Comparison of ENCODE assay signal across 8 mouse cellular contexts in the genomic region with DNA sequence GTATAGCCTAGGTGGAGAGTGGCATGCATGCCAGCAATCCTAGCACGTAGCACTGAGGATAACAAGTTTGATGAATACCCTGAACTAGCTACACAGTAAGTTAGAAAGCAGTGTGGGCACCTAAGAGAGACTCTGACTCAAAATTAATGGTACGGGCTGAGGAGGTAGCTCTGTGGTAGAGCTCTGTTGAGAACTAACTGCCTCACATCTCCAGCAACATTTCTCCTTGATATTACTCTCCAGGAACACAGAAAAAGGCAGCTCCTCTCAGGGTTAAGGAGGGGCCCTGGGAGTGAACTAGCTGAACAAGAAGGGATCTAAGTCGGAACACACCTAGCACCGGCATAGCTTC. TPM values are rescaled to one million over a fixed set of nuclear protein-coding genes. Genes with fewer than 3 reads are reported as not detected.
DNase-seq lines count a peak whose midpoint lies in the region; ATAC-seq and TF ChIP-seq lines count a peak whose summit lies in the region.

No protein-coding gene starts in this region.

- intact Hi-C loops in gastrocnemius, adult 2 months (cut with DNase I), result loop anchor here (2.0 to 5.0 kb wide), 4 partner anchors 24 to 185 kb away; a partner anchor contains a TSS
- intact Hi-C loops in gastrocnemius, postnatal 36 days (cut with DNase I), result loop anchor here (2.0 to 5.0 kb wide), 3 partner anchors 24 to 185 kb away; a partner anchor contains a TSS

- no peaks in the 10 kb centered on the region for H3K27me3 ChIP-seq in forebrain, embryonic 12.5 days
- no peaks in the 10 kb centered on the region for H3K27me3 ChIP-seq in liver, embryonic 14.5 days (ENCODE audit: control insufficient read depth, insufficient read depth, low read length)

- H3K4me1 ChIP-seq in forebrain, embryonic 12.5 days, result peaks cover 15% of the 10 kb centered on the region
- peaks cover 0 to 10% of the 10 kb centered on the region in 2 experiments for H3K4me1 ChIP-seq in liver, embryonic 14.5 days (replicated peaks; ENCODE audit: control insufficient read depth in 2 of 2, insufficient read depth in 2 of 2, low read length in 1 of 2)

- DNase-seq in gastrocnemius, adult 2 months, result no peak
- no peak for DNase-seq in gastrocnemius, postnatal 36 days
- DNase-seq in liver, embryonic 14.5 days (ENCODE audit: low read depth in 3 of 3, low spot score in 3 of 3), result no peak
- no peak for DNase-seq in ovary, adult 18-20 months (ENCODE audit: low spot score)
- DNase-seq in right cerebral cortex, adult 18-20 months, result no peak
- no peak for DNase-seq in cerebellum, adult 11 months

- TF ChIP-seq EP300 in liver, embryonic 14.5 days (IDR thresholded peaks at IDR 0.05; ENCODE audit: low read depth), result no peak

- H3K4me3 ChIP-seq in gastrocnemius, adult 2 months, result peak overlapping the region; percentile 85
- peak overlapping the region; percentile 91 for H3K4me3 ChIP-seq in forebrain, embryonic 12.5 days (replicated peaks)
- H3K4me3 ChIP-seq in liver, embryonic 14.5 days (ENCODE audit: insufficient read depth in 1 of 2, low read depth in 2 of 2, low read length in 2 of 2), result peak overlapping the region; percentile 50 to 85

- peak; percentile 10 for ATAC-seq in CD4-positive, CD25-positive, alpha-beta regulatory T cell, adult 4 months
- ATAC-seq in forebrain, embryonic 12.5 days (ENCODE audit: low FRiP score), result peak; percentile 18; the same call in 1 of the 2 replicates
- peak; percentile 19 for ATAC-seq in liver, embryonic 14.5 days (ENCODE audit: insufficient read depth)

- WGBS in forebrain, embryonic 12.5 days, result 44% methylated on average over 4 of the region's 4 CpGs
- 46% methylated on average over 4 of the region's 4 CpGs for WGBS in liver, embryonic 14.5 days (ENCODE audit: insufficient replicate concordance)

- peak overlapping the region; percentile 17; the same call in 1 of the 2 replicates for H3K9ac ChIP-seq in forebrain, embryonic 12.5 days
- peak overlapping the region; percentile 44 for H3K9ac ChIP-seq in liver, embryonic 14.5 days (replicated peaks)

- H3K9me3 ChIP-seq in forebrain, embryonic 12.5 days, result no peaks in the 10 kb centered on the region
- no peaks in the 10 kb centered on the region for H3K9me3 ChIP-seq in liver, embryonic 14.5 days (ENCODE audit: control insufficient read depth, low read length)

- H3K27ac ChIP-seq in gastrocnemius, adult 2 months, result peak overlapping the region; percentile 83
- H3K27ac ChIP-seq in forebrain, embryonic 12.5 days, result peak overlapping the region; percentile 46; the same call in 1 of the 2 replicates
- peak overlapping the region; percentile 46; the same call in 1 of the 2 replicates for H3K27ac ChIP-seq in liver, embryonic 14.5 days

- no peak for TF ChIP-seq CTCF in gastrocnemius, adult 2 months (IDR thresholded peaks at IDR 0.05)
- no peak for TF ChIP-seq CTCF in liver, embryonic 14.5 days (IDR thresholded peaks at IDR 0.05; ENCODE audit: low read depth)

- peak overlapping the region; percentile 77 for H3K4me2 ChIP-seq in forebrain, embryonic 12.5 days
- peak overlapping the region; percentile 91 for H3K4me2 ChIP-seq in liver, embryonic 14.5 days (ENCODE audit: low read depth)

- H3K36me3 ChIP-seq in forebrain, embryonic 12.5 days (replicated peaks), result peaks cover 32% of the 10 kb centered on the region
- H3K36me3 ChIP-seq in liver, embryonic 14.5 days (replicated peaks; ENCODE audit: control insufficient read depth, insufficient read depth, low read depth), result peaks cover 5% of the 10 kb centered on the region

RNA-seq across cellular contexts. Expression of a gene that starts 24.2 kb away (rescaled TPM):
- total RNA-seq in gastrocnemius, adult 2 months (2021), result 10 to 100 TPM; 12.2 to 19.1 TPM
- total RNA-seq in gastrocnemius, postnatal 36 days (2021), result 10 to 100 TPM in 1 of 2 experiments, 1 to 10 TPM in 1; 8.2 to 13.0 TPM
- polyA plus RNA-seq in CD4-positive, CD25-positive, alpha-beta regulatory T cell, adult 4 months (2017; shearing (Covaris generic)), result 1 to 10 TPM; 8.6 to 9.7 TPM
- polyA plus RNA-seq in forebrain, embryonic 12.5 days (2016; fragmentation: Nextera tagmentation; extraction: Ambion mirVana), result 34.1 and 37.0 TPM in 2 replicates
- 9.7 and 14.6 TPM in 2 replicates for polyA plus RNA-seq in liver, embryonic 14.5 days (2012; rRNA removed)
- 23.8 and 27.9 TPM in 2 replicates for polyA plus RNA-seq in liver, embryonic 14.5 days (2014; fragmentation: Nextera tagmentation; extraction: Ambion mirVana)
